Mouse (Mus musculus) limb, embryonic 15.5 days (tissue): Measurements from ENCODE around the gene Mbtps1. TPM values are rescaled to one million over a fixed set of nuclear protein-coding genes. Genes with fewer than 3 reads are reported as not detected.

Experiments used
- ATAC-seq: fragments of 200-750 bp; cut with Nextera tagmentation; 2 replicates; pipeline ENCODE4 v1.8.0; 2017; ENCODE audit warnings: low read depth, moderate TSS enrichment; ENCODE audit not compliant: insufficient number of reproducible peaks, low FRiP score, low TSS enrichment
- H3K27ac ChIP-seq: fragments of 300-500 bp; sonication (generic); 2 replicates; pipeline ENCODE4 v1.5.1; 2015; ENCODE audit warnings: moderate library complexity, mild to moderate bottlenecking, inconsistent platforms
- H3K27me3 ChIP-seq: fragments of 300-500 bp; sonication (generic); 2 replicates; pipeline ENCODE4 v1.6.1; 2015; ENCODE audit warnings: inconsistent platforms
- H3K36me3 ChIP-seq: fragments of 300-500 bp; sonication (generic); 2 replicates; pipeline ENCODE4 v1.6.1; 2015; ENCODE audit warnings: inconsistent platforms
- H3K4me1 ChIP-seq: fragments of 300-500 bp; sonication (generic); 2 replicates; pipeline ENCODE4 v1.6.1; 2015; ENCODE audit warnings: inconsistent platforms
- H3K4me2 ChIP-seq: fragments of 300-500 bp; sonication (generic); 2 replicates; pipeline ENCODE4 v1.6.1; 2015; ENCODE audit warnings: mild to moderate bottlenecking, inconsistent platforms
- H3K4me3 ChIP-seq: fragments of 300-500 bp; sonication (generic); 2 replicates; pipeline ENCODE4 v1.5.1; 2015; ENCODE audit warnings: mild to moderate bottlenecking, inconsistent platforms
- H3K9ac ChIP-seq: fragments of 300-500 bp; sonication (generic); 2 replicates; pipeline ENCODE4 v1.6.1; 2015; ENCODE audit warnings: inconsistent platforms
- H3K9me3 ChIP-seq: fragments of 300-500 bp; sonication (generic); 2 replicates; pipeline ENCODE4 v1.6.1; 2016; ENCODE audit warnings: inconsistent platforms
- WGBS: fragments of 180-500 bp; shearing (Covaris S2); methylation state at CpG from one replicate; pipeline ENCODE4 v1.1.7; 2015; 5-methylcytosine and 5-hydroxymethylcytosine counted together
- polyA plus RNA-seq: library from polyadenylated mRNA; unstranded; fragments of >200 nt; fragmentation: Nextera tagmentation; extraction: Ambion mirVana; gene quantifications from 2 replicates; pipeline ENCODE4 v1.2.1, GENCODE M21; 2015

The Mbtps1 gene
- polyA plus RNA-seq, 1 experiment from 2014 or later, result 122 TPM

GRCm38 (mm10) chr8:119575366-119575726 lies 16.8 kb upstream of the Mbtps1 start:
- 2% methylated on average over 16 of the region's 16 CpGs for WGBS
- Histone ChIP-seq H3K4me1 (peaks cover 16% of the 10 kb centered on the region), H3K27ac (no peak overlapping the region), H3K36me3 (no peaks in the 10 kb centered on the region), H3K9me3 (no peaks in the 10 kb centered on the region), H3K4me3 (peak overlapping the region; percentile 77), H3K4me2 (peak overlapping the region; percentile 97), H3K27me3 (peaks cover 32% of the 10 kb centered on the region), H3K9ac (peak overlapping the region; percentile 43; the same call in 1 of the 2 replicates)
- no peak for ATAC-seq

GRCm38 (mm10) chr8:119574437-119575365 lies 16.2 kb upstream of the Mbtps1 start, which contains the start of the genes Hsdl1 and Dnaaf1:
TSS of gene Hsdl1 (minus strand) at chr8:119575183.
TSS of gene Dnaaf1 (plus strand) at chr8:119575235.
- Histone ChIP-seq H3K27ac (0 out of 2 replicates have a peak within 1 kb of the TSS, but pooled peaks have one; percentile 38), H3K4me1 (peaks cover 16% of the 10 kb centered on the region), H3K27me3 (peaks cover 30% of the 10 kb centered on the region), H3K9me3 (no peaks in the 10 kb centered on the region), H3K4me3 (peak within 1 kb of the TSS; percentile 77), H3K9ac (peak within 1 kb of the TSS; percentile 58), H3K36me3 (no peaks in the 10 kb centered on the region), H3K4me2 (peak within 1 kb of the TSS; percentile 97)
- ATAC-seq, result peak; percentile 82
- under 1% methylated on average over 96 of the region's 97 CpGs for WGBS

GRCm38 (mm10) chr8:119572411-119572810 lies 13.9 kb upstream of the Mbtps1 start:
- H3K4me3 ChIP-seq, result no peak overlapping the region
- no peak overlapping the region for H3K9ac ChIP-seq
- no peak for ATAC-seq
- peaks cover 16% of the 10 kb centered on the region for H3K4me1 ChIP-seq
- WGBS, result 89% methylated on average over 4 of the region's 4 CpGs
- H3K9me3 ChIP-seq, result no peaks in the 10 kb centered on the region
- no peak overlapping the region for H3K4me2 ChIP-seq
- H3K27ac ChIP-seq, result no peak overlapping the region
- H3K27me3 ChIP-seq, result peaks cover 17% of the 10 kb centered on the region
- peaks cover 5% of the 10 kb centered on the region; the same call in 1 of the 2 replicates for H3K36me3 ChIP-seq

- Histone ChIP-seq H3K4me2 (no peak overlapping the region), H3K4me3 (no peak overlapping the region), H3K9ac (no peak overlapping the region), H3K4me1 (peaks cover 16% of the 10 kb centered on the region), H3K36me3 (peaks cover 13% of the 10 kb centered on the region), H3K27ac (no peak overlapping the region), H3K27me3 (peaks cover 5% of the 10 kb centered on the region), H3K9me3 (no peaks in the 10 kb centered on the region)
- no peak for ATAC-seq
- 89% methylated on average over 6 of the region's 6 CpGs for WGBS
Measured at GRCm38 (mm10) chr8:119571135-119571534, 12.6 kb upstream of the Mbtps1 start.

- no peak overlapping the region for H3K9ac ChIP-seq
- no peak overlapping the region for H3K4me3 ChIP-seq
- WGBS, result 38% methylated on average over 4 of the region's 4 CpGs
- H3K4me1 ChIP-seq, result peaks cover 11% of the 10 kb centered on the region
- H3K9me3 ChIP-seq, result no peaks in the 10 kb centered on the region
- H3K4me2 ChIP-seq, result no peak overlapping the region
- no peak overlapping the region for H3K27ac ChIP-seq
- peaks cover 25% of the 10 kb centered on the region for H3K36me3 ChIP-seq
- ATAC-seq, result no peak
- no peaks in the 10 kb centered on the region; the same call in 1 of the 2 replicates for H3K27me3 ChIP-seq
Measured at GRCm38 (mm10) chr8:119569881-119570280, 11.3 kb upstream of the Mbtps1 start.

GRCm38 (mm10) chr8:119568951-119569350 lies 10.4 kb upstream of the Mbtps1 start:
- H3K9me3 ChIP-seq, result no peaks in the 10 kb centered on the region
- H3K4me3 ChIP-seq, result no peak overlapping the region
- no peak for ATAC-seq
- H3K9ac ChIP-seq, result no peak overlapping the region
- no peak overlapping the region for H3K4me2 ChIP-seq
- peaks cover 31% of the 10 kb centered on the region for H3K36me3 ChIP-seq
- H3K27ac ChIP-seq, result no peak overlapping the region
- WGBS, result 56% methylated on average over 7 of the region's 7 CpGs
- H3K27me3 ChIP-seq, result no peaks in the 10 kb centered on the region; the same call in 1 of the 2 replicates
- peaks cover 3% of the 10 kb centered on the region for H3K4me1 ChIP-seq

- Histone ChIP-seq H3K27me3 (no peaks in the 10 kb centered on the region; the same call in 1 of the 2 replicates), H3K9me3 (no peaks in the 10 kb centered on the region), H3K9ac (no peak overlapping the region), H3K4me1 (no peaks in the 10 kb centered on the region), H3K27ac (no peak overlapping the region), H3K4me3 (no peak overlapping the region), H3K4me2 (no peak overlapping the region), H3K36me3 (peaks cover 38% of the 10 kb centered on the region)
- WGBS, result 83% methylated on average over 9 of the region's 9 CpGs
- ATAC-seq, result no peak
Measured at GRCm38 (mm10) chr8:119568251-119568650, 9.7 kb upstream of the Mbtps1 start.

- ATAC-seq, result no peak
- Histone ChIP-seq H3K27ac (no peak overlapping the region), H3K36me3 (peaks cover 54% of the 10 kb centered on the region), H3K9ac (no peak overlapping the region), H3K4me2 (no peak overlapping the region), H3K4me1 (no peaks in the 10 kb centered on the region), H3K9me3 (no peaks in the 10 kb centered on the region), H3K4me3 (no peak overlapping the region), H3K27me3 (no peaks in the 10 kb centered on the region)
- WGBS, result 71% methylated on average over 11 of the region's 11 CpGs
Measured at GRCm38 (mm10) chr8:119566367-119566766, 7.8 kb upstream of the Mbtps1 start.

- peaks cover 54% of the 10 kb centered on the region for H3K36me3 ChIP-seq
- WGBS, result 92% methylated on average over 14 of the region's 14 CpGs
Measured at GRCm38 (mm10) chr8:119563849-119564251, 5.3 kb upstream of the Mbtps1 start.

GRCm38 (mm10) chr8:119559402-119559720 lies 826 bp upstream of the Mbtps1 start:
- no peak for ATAC-seq
- peaks cover 27% of the 10 kb centered on the region for H3K36me3 ChIP-seq
- H3K4me2 ChIP-seq, result peak overlapping the region; percentile 60; the same call in 1 of the 2 replicates
- peaks cover 42% of the 10 kb centered on the region for H3K4me1 ChIP-seq
- WGBS, result 85% methylated on average over 6 of the region's 6 CpGs
- peak overlapping the region; percentile 81; the same call in 1 of the 2 replicates for H3K4me3 ChIP-seq
- 0 out of 2 replicates have a peak overlapping the region, but pooled peaks have one; percentile 4 for H3K9ac ChIP-seq
- no peaks in the 10 kb centered on the region for H3K9me3 ChIP-seq
- no peaks in the 10 kb centered on the region for H3K27me3 ChIP-seq
- peak overlapping the region; percentile 61 for H3K27ac ChIP-seq

More at GRCm38 (mm10) chr8:119563849-119564251, 5.3 kb upstream of the Mbtps1 start:
- no peak overlapping the region for H3K4me2 ChIP-seq
- no peaks in the 10 kb centered on the region for H3K9me3 ChIP-seq
- H3K4me3 ChIP-seq, result no peak overlapping the region
- peaks cover 12% of the 10 kb centered on the region; the same call in 1 of the 2 replicates for H3K4me1 ChIP-seq
- ATAC-seq, result no peak
- H3K27me3 ChIP-seq, result no peaks in the 10 kb centered on the region
- no peak overlapping the region for H3K9ac ChIP-seq
- H3K27ac ChIP-seq, result no peak overlapping the region

GRCm38 (mm10) chr8:119557821-119558602 lies 523 bp downstream of the Mbtps1 start:
- peaks cover 49% of the 10 kb centered on the region for H3K4me1 ChIP-seq
- H3K9me3 ChIP-seq, result no peaks in the 10 kb centered on the region
- H3K36me3 ChIP-seq, result peaks cover 14% of the 10 kb centered on the region
- peak overlapping the region; percentile 81 for H3K4me3 ChIP-seq
- WGBS, result 1% methylated on average over 55 of the region's 55 CpGs
- no peaks in the 10 kb centered on the region for H3K27me3 ChIP-seq
- H3K9ac ChIP-seq, result peak overlapping the region; percentile 77
- peak overlapping the region; percentile 95 for H3K27ac ChIP-seq
- H3K4me2 ChIP-seq, result peak overlapping the region; percentile 69
- peak; percentile 89 for ATAC-seq
